Mouse (Mus musculus): ENCODE measurements around the gene Gm10376.
"Not testable (repeated sequence)": the region's sequence is repeated elsewhere in the genome, so short reads cannot be mapped to it uniquely, and the experiment has no call there.

The Gm10376 gene

DNA sequence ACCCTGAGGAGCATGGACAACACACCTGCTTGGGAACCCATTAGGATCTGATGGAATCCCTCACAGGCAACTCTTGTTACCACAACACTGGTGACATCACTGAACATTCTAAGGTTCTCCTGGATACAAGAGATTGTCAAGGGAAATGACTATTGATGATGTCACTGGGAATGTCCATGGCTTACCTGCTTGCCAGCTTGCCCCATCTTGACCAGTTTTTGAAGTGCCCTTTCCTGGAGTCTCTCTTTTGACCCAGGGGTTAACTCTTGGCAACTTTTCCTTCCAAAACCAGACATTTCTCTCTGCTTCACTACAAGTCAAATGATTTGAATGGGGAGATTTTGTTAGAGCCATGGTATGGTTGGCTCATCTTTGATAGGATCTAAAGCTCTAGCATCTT, at the start of gene Gm10376:
Gm10376 (minus strand) TSS at position 101 of the 400 bp plus-strand sequence.
- not testable (repeated sequence) for DNase-seq (ENCODE audit: low spot score in 2 of 2)

DNA sequence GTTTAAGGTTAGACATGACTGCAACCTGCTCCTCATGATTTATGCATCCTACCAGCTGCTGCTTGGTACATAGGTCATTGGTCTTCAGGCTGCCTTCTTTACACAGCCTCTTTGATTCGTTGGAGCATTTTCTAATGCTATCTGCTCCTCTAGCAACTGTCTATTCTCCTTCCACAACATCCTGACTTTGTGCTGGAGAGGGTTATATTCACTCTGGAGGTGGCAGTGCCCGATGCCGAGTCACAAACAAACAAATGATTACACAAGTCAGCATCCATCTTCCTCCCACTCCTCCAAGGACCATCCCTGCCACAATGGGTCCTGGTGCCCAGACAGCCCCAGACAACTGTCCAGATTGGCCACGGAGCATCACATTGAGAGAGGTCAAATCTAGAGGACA, 44.8 kb upstream of the Gm10376 start:
- peak in 1 of 2 experiments; percentile 60 for DNase-seq (ENCODE audit: low spot score in 2 of 2)

DNA sequence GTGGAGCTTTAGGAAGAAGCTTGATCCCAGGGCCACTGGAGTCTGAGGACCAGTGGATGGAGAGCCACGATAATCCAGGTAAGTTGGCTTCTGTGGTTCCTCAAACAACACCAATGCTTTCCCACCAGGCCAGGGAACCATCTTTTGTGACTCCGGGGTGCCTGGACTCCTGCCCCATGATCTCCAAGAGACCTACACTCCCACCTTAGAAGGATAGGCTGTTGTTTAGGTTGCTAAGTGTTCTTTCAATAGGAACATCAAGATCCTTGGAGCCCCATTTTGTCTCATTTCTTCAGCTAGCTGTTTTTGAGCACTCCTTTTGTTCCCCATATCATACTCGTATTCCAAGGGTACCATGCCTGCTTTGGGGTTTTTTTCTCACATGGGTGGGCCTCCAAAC, 42.6 kb upstream of the Gm10376 start:
- DNase-seq (ENCODE audit: low spot score in 2 of 2): peak in 1 of 2 experiments; percentile 58

DNA sequence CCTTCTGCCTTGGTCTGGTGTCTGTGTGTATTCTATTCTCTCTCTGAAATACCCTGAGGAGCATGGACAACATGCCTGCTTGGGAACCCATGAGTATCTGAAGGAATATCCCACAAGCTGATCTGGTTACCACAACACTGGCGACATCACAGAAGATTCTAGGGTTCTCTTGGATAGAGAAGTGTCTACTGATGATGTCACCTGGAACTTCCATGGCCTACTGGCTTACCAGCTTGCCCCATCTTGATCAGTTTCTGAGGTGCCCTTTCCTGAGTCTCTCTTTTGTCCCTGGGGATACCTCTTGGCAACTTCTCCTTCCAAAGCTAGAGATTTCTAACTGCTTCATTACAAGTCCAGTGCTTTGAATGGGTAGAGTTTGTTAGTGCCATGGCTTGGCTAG, 21.9 kb downstream of the Gm10376 start, which contains the start of gene Gm8082:
Gm8082 (minus strand) TSS at position 101 of the 400 bp plus-strand sequence.
- DNase-seq (ENCODE audit: low spot score in 2 of 2): not testable (repeated sequence)
